Mouse (Mus musculus) lung, adult 10 weeks (tissue): ENCODE measurements around the gene Coch. TPM values are rescaled to one million over a fixed set of nuclear protein-coding genes. Genes with fewer than 3 reads are reported as not detected.

ENCODE experiments used
- polyA plus RNA-seq: library from polyadenylated mRNA; stranded (reverse); fragments of 350-450 nt; fragmentation: Illumina TruSeq; extraction: RNeasy Lipid Tissue Mini Kit (QIAGEN cat#74804); gene quantifications from one replicate; pipeline ENCODE4 v1.2.3, GENCODE M21; 2014; ENCODE audit warnings: low read depth, low replicate concordance; ENCODE audit not compliant: insufficient read depth

Coch gene
- 0.21 TPM for polyA plus RNA-seq

GRCm38 (mm10) chr12:51593229-51594029 lies at the start of gene Coch:
Gene Coch, plus strand, starts transcription at chr12:51593341.

Other genes with a start within 250 kb of the Coch start
- gene G2e3, start 245.3 kb upstream of the Coch start, polyA plus RNA-seq = 2.9 TPM
- 29.8 TPM for gene Scfd1, start 215.8 kb upstream of the Coch start, polyA plus RNA-seq
- 40.6 TPM for gene Ap4s1, start 97.7 kb downstream of the Coch start, polyA plus RNA-seq
- gene Strn3, start 98.6 kb downstream of the Coch start, polyA plus RNA-seq = 24.1 TPM
- 11.9 TPM for gene Hectd1, start 236.2 kb downstream of the Coch start, polyA plus RNA-seq